Mouse (Mus musculus) brain, embryonic 18.5 days (tissue): ENCODE data around the gene Gm7971.
"Not testable (repeated sequence)": the region's sequence is repeated elsewhere in the genome, so short reads cannot be mapped to it uniquely, and the experiment has no call there.

Source experiments
- DNase-seq: peaks from one replicate; pipeline ENCODE4 v3.0.0-alpha.2; 2012; ENCODE audit warnings: low read depth, low spot score

Gm7971 gene

DNA sequence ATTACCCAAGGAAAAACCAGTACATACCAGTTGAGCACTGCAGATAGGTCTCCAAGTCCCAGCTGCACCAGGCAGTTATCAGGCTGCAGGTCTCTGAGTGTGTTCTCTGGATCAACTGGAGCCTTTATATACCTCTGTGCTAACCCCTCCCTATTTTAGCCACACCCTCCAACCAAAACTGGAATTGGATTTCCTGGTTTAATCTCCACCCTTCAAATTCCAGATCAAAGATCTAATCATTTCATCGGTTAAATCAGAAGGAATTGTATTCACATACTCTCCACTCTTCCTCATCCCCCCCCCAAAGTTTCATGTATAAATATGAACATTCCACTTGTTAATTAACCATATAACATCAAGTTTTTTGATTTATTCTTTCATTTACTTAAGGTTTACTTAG is at the start of gene Gm7971:
Gm7971 (minus strand) TSS at position 101 of the 400 bp plus-strand sequence.
- not testable (repeated sequence) for DNase-seq
